Comparison of ENCODE assay signal across 26 mouse cellular contexts in the genomic region with DNA sequence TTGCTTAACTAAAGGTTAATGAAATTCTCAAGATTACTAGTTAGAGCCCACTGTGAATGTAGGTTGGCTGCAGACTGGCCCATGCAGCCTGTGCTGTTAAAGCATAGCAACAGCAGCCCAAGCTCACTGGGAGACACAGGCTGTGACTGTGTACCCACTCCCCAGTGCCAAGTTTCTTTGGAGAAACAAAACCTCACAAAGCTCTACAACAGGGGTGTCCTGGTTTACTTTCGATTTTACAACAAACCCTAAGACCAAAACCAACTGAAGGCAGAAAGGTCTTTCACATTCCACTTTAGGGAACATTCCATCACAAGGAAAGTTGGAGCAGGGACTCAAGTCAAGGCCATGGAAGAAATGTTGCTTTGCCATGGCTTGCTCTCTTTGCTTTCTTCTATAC. TPM values are rescaled to one million over a fixed set of nuclear protein-coding genes. Genes with fewer than 3 reads are reported as not detected.
DNase-seq lines count a peak whose midpoint lies in the region; ATAC-seq and TF ChIP-seq lines count a peak whose summit lies in the region.
"Had no signal": no experiment of that assay in that cellular context is flagged by ENCODE, and none has a peak within 500 bp of the region (broad histone marks: within the 10 kb centered on the region; RNA-seq: fewer than 3 reads in every experiment).

No protein-coding gene starts in this region.

- DNase-seq in hindbrain, postnatal 0 days (ENCODE audit: low spot score): peak; percentile 12
- no peak for DNase-seq in hindbrain, embryonic 11.5 days (ENCODE audit: low spot score)
- peak; percentile 7 for DNase-seq in Muller cell, postnatal 12 days (ENCODE audit: inconsistent ontology term)
- peak; percentile 43 for DNase-seq in naive thymus-derived CD4-positive, alpha-beta T cell, adult 2 months (ENCODE audit: low read depth)
- DNase-seq in lung, postnatal 0 days (ENCODE audit: low spot score): no peak
- DNase-seq: adrenal gland, postnatal 14 days; cerebellum, adult 11 months; cerebellum, adult 9-10 months; embryo, embryonic 11 days; gastrocnemius, postnatal 14 days; heart, postnatal 14 days; kidney, adult 9 months; kidney, postnatal 14 days; liver; lung, postnatal 36 days; thymus, adult 2 months; thymus, postnatal 36 days had no signal

- WGBS in hindbrain, postnatal 0 days: 68% methylated on average over 1 of the region's 1 CpGs
- 82% methylated on average over 1 of the region's 1 CpGs for WGBS in hindbrain, embryonic 11.5 days
- 81% methylated on average over 1 of the region's 1 CpGs for WGBS in lung, postnatal 0 days

- no peak for ATAC-seq in hindbrain, postnatal 0 days
- ATAC-seq in hindbrain, embryonic 11.5 days (ENCODE audit: low FRiP score): no peak
- no peak for ATAC-seq in megakaryocyte, adult 5-6 weeks (ENCODE audit: poor library complexity, severe bottlenecking)
- no peak for ATAC-seq in lung, postnatal 0 days
- ATAC-seq: forebrain, embryonic 16.5 days; intestine, postnatal 0 days; midbrain, embryonic 16.5 days; Patski had no signal

- no peaks in the 10 kb centered on the region for H3K4me1 ChIP-seq in hindbrain, postnatal 0 days (ENCODE audit: insufficient read depth, low read length)
- no peaks in the 10 kb centered on the region for H3K4me1 ChIP-seq in hindbrain, embryonic 11.5 days (replicated peaks; ENCODE audit: control insufficient read depth, insufficient read depth, low read length)
- peaks cover 73% of the 10 kb centered on the region for H3K4me1 ChIP-seq in megakaryocyte, embryonic 14.5 days
- peaks cover 4% of the 10 kb centered on the region; the same call in 1 of the 2 replicates for H3K4me1 ChIP-seq in lung, postnatal 0 days (ENCODE audit: insufficient read depth, low read depth, low read length)

- H3K9me3 ChIP-seq in hindbrain, postnatal 0 days (ENCODE audit: low read length): no peaks in the 10 kb centered on the region
- no peaks in the 10 kb centered on the region for H3K9me3 ChIP-seq in hindbrain, embryonic 11.5 days (ENCODE audit: control insufficient read depth, low read length)
- no peaks in the 10 kb centered on the region for H3K9me3 ChIP-seq in megakaryocyte, embryonic 14.5 days
- no peaks in the 10 kb centered on the region for H3K9me3 ChIP-seq in lung, postnatal 0 days (ENCODE audit: low read length)
- H3K9me3 ChIP-seq: embryonic facial prominence, embryonic 12.5 days; lung, embryonic 15.5 days had no signal

- no peak overlapping the region for H3K9ac ChIP-seq in hindbrain, postnatal 0 days (replicated peaks; ENCODE audit: low read length)
- no peak overlapping the region for H3K9ac ChIP-seq in hindbrain, embryonic 11.5 days (ENCODE audit: low read depth, low read length)
- H3K9ac ChIP-seq in lung, postnatal 0 days (replicated peaks; ENCODE audit: low read depth): no peak overlapping the region
- H3K9ac ChIP-seq: embryonic facial prominence, embryonic 12.5 days; lung, embryonic 15.5 days had no signal

- no peak overlapping the region for H3K4me2 ChIP-seq in hindbrain, postnatal 0 days (ENCODE audit: low read depth, low read length)
- no peak overlapping the region for H3K4me2 ChIP-seq in hindbrain, embryonic 11.5 days (replicated peaks; ENCODE audit: low read depth, low read length)
- H3K4me2 ChIP-seq in lung, postnatal 0 days (replicated peaks; ENCODE audit: low read depth, low read length): no peak overlapping the region
- H3K4me2 ChIP-seq: embryonic facial prominence, embryonic 12.5 days; lung, embryonic 15.5 days had no signal

- H3K27me3 ChIP-seq in hindbrain, postnatal 0 days (ENCODE audit: insufficient read depth, low read length): no peaks in the 10 kb centered on the region
- H3K27me3 ChIP-seq in hindbrain, embryonic 11.5 days (ENCODE audit: control insufficient read depth, insufficient read depth, low read length): no peaks in the 10 kb centered on the region
- no peaks in the 10 kb centered on the region for H3K27me3 ChIP-seq in megakaryocyte, embryonic 14.5 days (replicated peaks)
- no peaks in the 10 kb centered on the region for H3K27me3 ChIP-seq in lung, postnatal 0 days (replicated peaks; ENCODE audit: insufficient read depth, low read length)
- H3K27me3 ChIP-seq: embryonic facial prominence, embryonic 12.5 days; lung, embryonic 15.5 days; Patski had no signal

- H3K36me3 ChIP-seq in hindbrain, postnatal 0 days (ENCODE audit: insufficient read depth, low read length): no peaks in the 10 kb centered on the region
- H3K36me3 ChIP-seq in hindbrain, embryonic 11.5 days (ENCODE audit: control insufficient read depth, insufficient read depth, low read length): no peaks in the 10 kb centered on the region
- H3K36me3 ChIP-seq in megakaryocyte, embryonic 14.5 days (replicated peaks; ENCODE audit: low read length): peaks cover 33% of the 10 kb centered on the region
- H3K36me3 ChIP-seq in lung, postnatal 0 days (ENCODE audit: insufficient read depth, low read length): no peaks in the 10 kb centered on the region
- H3K36me3 ChIP-seq: embryonic facial prominence, embryonic 12.5 days; lung, embryonic 15.5 days had no signal

- H3K27ac ChIP-seq in hindbrain, postnatal 0 days: no peak overlapping the region
- no peak overlapping the region for H3K27ac ChIP-seq in hindbrain, embryonic 11.5 days (ENCODE audit: low read depth, low read length)
- no peak overlapping the region for H3K27ac ChIP-seq in lung, postnatal 0 days (ENCODE audit: low read length)
- H3K27ac ChIP-seq: embryonic facial prominence, embryonic 12.5 days; hindbrain, embryonic 10.5 days; lung, embryonic 15.5 days had no signal

- no peak for TF ChIP-seq CTCF in hindbrain, postnatal 0 days (IDR thresholded peaks at IDR 0.05; ENCODE audit: low read depth)
- no peak for TF ChIP-seq CTCF in lung, postnatal 0 days (IDR thresholded peaks at IDR 0.05)

- no peak for TF ChIP-seq EP300 in lung, postnatal 0 days (IDR thresholded peaks at IDR 0.05)

- no peak overlapping the region for H3K4me3 ChIP-seq in hindbrain, postnatal 0 days (ENCODE audit: low read length)
- no peak overlapping the region for H3K4me3 ChIP-seq in hindbrain, embryonic 11.5 days (ENCODE audit: low read depth, low read length)
- peak overlapping the region; percentile 54 for H3K4me3 ChIP-seq in megakaryocyte, embryonic 14.5 days (replicated peaks)
- H3K4me3 ChIP-seq in lung, postnatal 0 days (ENCODE audit: low read depth, low read length): no peak overlapping the region
- H3K4me3 ChIP-seq: embryonic facial prominence, embryonic 12.5 days; hindbrain, embryonic 10.5 days; lung, embryonic 15.5 days had no signal

RNA-seq across cellular contexts. Expression of a gene that starts 38.5 kb away (rescaled TPM):
- 52.7 and 67.1 TPM in 2 replicates for total RNA-seq in hindbrain, postnatal 0 days (2014; rRNA removed)
- 9.6 and 11.0 TPM in 2 replicates for polyA plus RNA-seq in hindbrain, postnatal 0 days (2015; fragmentation: Nextera tagmentation; extraction: Ambion mirVana)
- polyA plus RNA-seq in hindbrain, embryonic 11.5 days (2014; fragmentation: Nextera tagmentation; extraction: Ambion mirVana): 13.5 and 22.9 TPM in 2 replicates
- polyA plus RNA-seq in megakaryocyte, embryonic 14.5 days (2012; ENCODE audit: insufficient read depth, low replicate concordance): 15.7 and 40.8 TPM in 2 replicates
- total RNA-seq in megakaryocyte, adult 5-6 weeks (2015): 117 and 133 TPM in 2 replicates
- total RNA-seq in megakaryocyte, adult 5-6 weeks (2017): 119 and 134 TPM in 2 replicates
- polyA plus RNA-seq in lung, postnatal 0 days (2015; fragmentation: Nextera tagmentation; extraction: Ambion mirVana): 12.4 and 14.2 TPM in 2 replicates

RNA-seq across cellular contexts. Expression of a gene that starts 44.4 kb away (rescaled TPM):
- total RNA-seq in hindbrain, postnatal 0 days (2014; rRNA removed): 17.9 and 34.6 TPM in 2 replicates
- 183 and 197 TPM in 2 replicates for polyA plus RNA-seq in hindbrain, postnatal 0 days (2015; fragmentation: Nextera tagmentation; extraction: Ambion mirVana)
- polyA plus RNA-seq in hindbrain, embryonic 11.5 days (2014; fragmentation: Nextera tagmentation; extraction: Ambion mirVana): 201 and 215 TPM in 2 replicates
- 91.2 and 260 TPM in 2 replicates for polyA plus RNA-seq in megakaryocyte, embryonic 14.5 days (2012; ENCODE audit: insufficient read depth, low replicate concordance)
- 103 and 124 TPM in 2 replicates for total RNA-seq in megakaryocyte, adult 5-6 weeks (2015)
- 147 and 159 TPM in 2 replicates for total RNA-seq in megakaryocyte, adult 5-6 weeks (2017)
- 95.7 and 98.8 TPM in 2 replicates for polyA plus RNA-seq in lung, postnatal 0 days (2015; fragmentation: Nextera tagmentation; extraction: Ambion mirVana)

Comparison
In these comparisons a context has a peak if more than half of its experiments do, and no peak if none do; other contexts are left out.
1. DNase-seq: peak in hindbrain, postnatal 0 days (single experiment), Muller cell, postnatal 12 days (single experiment) and naive thymus-derived CD4-positive, alpha-beta T cell, adult 2 months (single experiment); none in hindbrain, embryonic 11.5 days (single experiment) and lung, postnatal 0 days (single experiment).